Mouse (Mus musculus) erythroblast, embryonic 14.5 days (primary cell): ENCODE results near the gene Rufy2.

Source experiments
- GATA1 ChIP-seq: IDR thresholded peaks from 2 replicates; pipeline ENCODE4 v1.6.1; 2012; ENCODE audit warnings: low read length, inconsistent platforms, mixed read lengths
- TAL1 ChIP-seq: IDR thresholded peaks from 3 replicates; pipeline ENCODE4 v1.6.1; 2012; ENCODE audit warnings: low read length, inconsistent platforms, mixed read lengths

DNA sequence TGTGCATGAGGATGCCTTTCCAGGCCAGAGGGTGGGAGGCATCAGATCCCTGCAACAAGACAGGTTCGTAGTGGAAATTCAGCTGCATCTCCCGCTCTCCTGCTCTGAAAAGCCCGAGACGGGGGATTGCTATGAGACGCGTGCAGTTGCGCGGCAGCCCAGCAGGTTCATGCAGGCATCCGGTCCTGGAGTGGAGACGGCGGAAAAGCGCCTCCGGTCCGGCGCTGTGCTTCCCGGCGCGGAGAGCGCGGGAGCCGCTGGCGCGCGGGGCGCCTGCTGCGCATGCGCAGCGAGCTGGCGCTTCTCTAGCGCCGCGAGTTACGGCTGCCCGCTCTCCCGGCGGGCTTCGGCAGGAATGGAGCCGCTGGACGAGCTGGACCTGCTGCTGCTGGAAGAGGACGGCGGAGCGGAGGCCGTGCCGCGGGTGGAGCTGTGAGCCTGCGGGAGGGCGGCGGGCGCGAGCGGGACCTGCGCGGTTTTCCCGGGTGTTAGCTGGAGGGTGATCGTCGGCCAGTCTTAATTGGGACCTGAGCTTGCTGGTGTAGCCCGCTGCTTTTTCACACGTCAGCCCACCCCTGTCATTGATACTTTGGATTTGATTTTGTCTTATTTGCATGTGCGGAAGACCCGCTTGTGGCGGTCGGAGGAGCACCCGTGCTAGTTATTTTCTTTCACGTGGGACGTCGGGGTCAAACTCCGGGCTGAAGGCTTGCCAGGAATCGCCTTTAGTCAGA, 33.1 kb upstream of the Rufy2 start, which contains the start of gene Dna2:
- TF ChIP-seq TAL1 = no peak
- no peak for TF ChIP-seq GATA1
